Mouse (Mus musculus) liver, embryonic 16.5 days (tissue): ENCODE results near the gene Pde1c. TPM values are rescaled to one million over a fixed set of nuclear protein-coding genes. Genes with fewer than 3 reads are reported as not detected.
"Not testable (repeated sequence)": the region's sequence is repeated elsewhere in the genome, so short reads cannot be mapped to it uniquely, and the experiment has no call there.

Experiments
- ATAC-seq: fragments of 200-750 bp; cut with Nextera tagmentation; 2 replicates; pipeline ENCODE4 v1.8.0; 2017; ENCODE audit warnings: low read depth, mild to moderate bottlenecking, moderate number of reproducible peaks, moderate library complexity
- H3K27ac ChIP-seq: fragments of 300-500 bp; sonication (generic); 2 replicates; pipeline ENCODE4 v1.5.1; 2014; ENCODE audit warnings: mild to moderate bottlenecking, low read length
- H3K27me3 ChIP-seq: fragments of 300-500 bp; sonication (generic); 2 replicates; pipeline ENCODE4 v1.6.1; 2014; ENCODE audit warnings: low read depth, low read length, mixed read lengths; ENCODE audit not compliant: control insufficient read depth, insufficient read depth
- H3K36me3 ChIP-seq: fragments of 300-500 bp; sonication (generic); 2 replicates; pipeline ENCODE4 v1.6.1; 2014; ENCODE audit warnings: mild to moderate bottlenecking; ENCODE audit not compliant: control insufficient read depth, insufficient read depth
- H3K4me1 ChIP-seq: fragments of 300-500 bp; sonication (generic); 2 replicates; pipeline ENCODE4 v1.6.1; 2014; ENCODE audit warnings: low read depth, low read length, mixed read lengths; ENCODE audit not compliant: control insufficient read depth
- H3K4me2 ChIP-seq: fragments of 300-500 bp; sonication (generic); 2 replicates; pipeline ENCODE4 v1.6.1; 2014; ENCODE audit warnings: low read depth, low read length, mixed read lengths
- H3K4me3 ChIP-seq: fragments of 300-500 bp; sonication (generic); 2 replicates; pipeline ENCODE4 v1.5.1; 2014; ENCODE audit warnings: low read depth, mild to moderate bottlenecking, low read length
- H3K9ac ChIP-seq: fragments of 300-500 bp; sonication (generic); 2 replicates; pipeline ENCODE4 v1.6.1; 2014; ENCODE audit warnings: low read depth, low read length
- H3K9me3 ChIP-seq: fragments of 300-500 bp; sonication (generic); replicated peaks from 2 replicates; pipeline ENCODE4 v1.6.1; 2016; ENCODE audit warnings: low read length; ENCODE audit not compliant: control insufficient read depth
- WGBS: fragments of 180-500 bp; shearing (Covaris S2); extraction: QIAGEN DNeasy Blood & Tissue Kit; methylation state at CpG from one replicate; pipeline ENCODE4 v1.1.7; 2014; ENCODE audit not compliant: insufficient replicate concordance; 5-methylcytosine and 5-hydroxymethylcytosine counted together
- polyA plus RNA-seq: library from polyadenylated mRNA; unstranded; fragments of >200 nt; fragmentation: Nextera tagmentation; extraction: Ambion mirVana; gene quantifications from 2 replicates; pipeline ENCODE4 v1.2.1, GENCODE M21; 2015

Gene Pde1c
- 0.44 and 0.71 TPM in 2 replicates for polyA plus RNA-seq

DNA sequence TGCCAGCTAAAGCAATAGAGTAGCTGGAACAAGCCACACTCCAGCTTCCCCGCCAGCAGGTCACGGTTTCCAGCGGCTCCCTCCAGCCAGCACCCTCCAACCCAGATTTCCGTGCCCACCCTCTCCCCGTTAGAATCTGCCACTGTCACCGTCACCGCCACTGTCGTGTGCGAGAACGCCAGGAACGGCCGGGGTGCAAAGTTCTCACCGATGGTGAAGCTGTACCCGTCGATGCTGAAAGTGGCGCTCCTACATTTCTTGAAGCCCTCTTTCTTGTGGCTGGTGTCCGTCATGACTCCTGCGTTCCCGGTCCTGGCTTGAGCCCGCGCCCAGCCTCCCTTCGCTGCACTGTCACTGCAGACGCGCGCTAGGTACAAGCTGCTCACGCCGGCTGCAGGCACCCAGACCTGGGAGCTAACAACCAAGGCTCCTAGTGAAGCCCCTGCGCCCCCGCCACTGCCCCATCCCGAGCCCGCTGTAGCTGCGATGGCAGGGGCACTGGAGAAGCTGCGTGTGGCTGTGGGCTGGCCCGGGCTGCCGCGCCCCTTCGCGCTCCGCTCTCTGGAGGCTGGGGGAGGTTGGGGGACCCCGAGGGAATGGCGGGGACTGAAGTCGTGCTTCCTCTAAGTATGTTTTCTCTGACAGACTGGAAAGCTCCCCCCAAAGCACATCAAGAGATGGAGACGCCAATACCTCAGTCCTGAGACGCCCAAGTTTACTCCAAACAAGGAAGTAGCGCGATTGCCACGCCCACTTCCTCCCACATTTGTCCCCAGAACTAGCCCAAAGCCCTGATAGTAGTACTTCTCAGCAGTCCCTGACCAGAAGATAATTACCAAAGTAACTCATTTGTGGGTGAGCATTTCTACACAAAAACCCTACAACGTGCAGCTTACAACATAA is at the start of gene Pde1c:
Gene Pde1c, minus strand, starts transcription at position 634 of the 903 bp plus-strand sequence.
- no peak within 1 kb of the TSS for H3K27ac ChIP-seq
- no peaks in the 10 kb centered on the region; the same call in 1 of the 2 replicates for H3K4me1 ChIP-seq
- ATAC-seq = peak; percentile 41; the same call in 1 of the 2 replicates
- H3K9ac ChIP-seq = peak within 1 kb of the TSS; percentile 60
- no peaks in the 10 kb centered on the region for H3K27me3 ChIP-seq
- under 1% methylated on average over 48 of the region's 48 CpGs for WGBS
- peak within 1 kb of the TSS; percentile 70 for H3K4me2 ChIP-seq
- H3K36me3 ChIP-seq = no peaks in the 10 kb centered on the region
- peak within 1 kb of the TSS; percentile 65 for H3K4me3 ChIP-seq
- no peaks in the 10 kb centered on the region for H3K9me3 ChIP-seq

DNA sequence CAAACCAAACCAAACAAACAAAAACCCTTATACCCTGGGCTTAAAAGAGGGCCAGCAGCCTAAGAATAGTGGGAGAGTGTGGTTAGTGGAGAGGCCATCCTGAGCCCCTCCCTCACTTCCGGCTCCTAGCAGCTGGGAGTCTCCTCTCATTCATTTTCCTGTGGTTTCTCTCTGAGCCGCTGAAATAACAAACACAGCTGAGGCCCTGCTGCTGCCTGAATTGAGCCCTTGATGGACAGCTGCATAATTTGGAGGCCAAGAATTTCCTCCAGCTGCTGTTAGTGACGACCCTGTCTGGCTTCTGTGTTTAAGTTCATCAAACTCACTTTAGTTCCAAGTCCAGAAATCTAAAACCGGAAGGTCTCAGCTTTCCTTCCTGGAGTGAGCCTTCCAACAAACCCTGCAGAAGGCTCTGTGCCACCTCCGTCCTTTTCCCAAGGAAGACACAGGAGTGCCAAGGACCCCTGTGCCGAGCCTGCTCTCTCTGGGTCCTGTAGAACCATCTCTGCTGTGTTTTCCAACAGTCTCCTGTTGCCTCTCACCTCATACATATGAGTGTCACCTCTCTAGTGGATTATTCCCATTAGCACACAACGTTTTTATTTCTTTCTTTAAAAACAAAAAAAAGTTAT is 48.2 kb upstream of the Pde1c start:
- no peak overlapping the region for H3K9ac ChIP-seq
- no peak overlapping the region for H3K27ac ChIP-seq
- 7% methylated on average over 7 of the region's 7 CpGs for WGBS
- no peak overlapping the region for H3K4me3 ChIP-seq
- no peak overlapping the region for H3K4me2 ChIP-seq
- H3K27me3 ChIP-seq = no peaks in the 10 kb centered on the region
- no peaks in the 10 kb centered on the region for H3K36me3 ChIP-seq
- no peaks in the 10 kb centered on the region for H3K9me3 ChIP-seq
- no peak for ATAC-seq
- H3K4me1 ChIP-seq = no peaks in the 10 kb centered on the region; the same call in 1 of the 2 replicates

DNA sequence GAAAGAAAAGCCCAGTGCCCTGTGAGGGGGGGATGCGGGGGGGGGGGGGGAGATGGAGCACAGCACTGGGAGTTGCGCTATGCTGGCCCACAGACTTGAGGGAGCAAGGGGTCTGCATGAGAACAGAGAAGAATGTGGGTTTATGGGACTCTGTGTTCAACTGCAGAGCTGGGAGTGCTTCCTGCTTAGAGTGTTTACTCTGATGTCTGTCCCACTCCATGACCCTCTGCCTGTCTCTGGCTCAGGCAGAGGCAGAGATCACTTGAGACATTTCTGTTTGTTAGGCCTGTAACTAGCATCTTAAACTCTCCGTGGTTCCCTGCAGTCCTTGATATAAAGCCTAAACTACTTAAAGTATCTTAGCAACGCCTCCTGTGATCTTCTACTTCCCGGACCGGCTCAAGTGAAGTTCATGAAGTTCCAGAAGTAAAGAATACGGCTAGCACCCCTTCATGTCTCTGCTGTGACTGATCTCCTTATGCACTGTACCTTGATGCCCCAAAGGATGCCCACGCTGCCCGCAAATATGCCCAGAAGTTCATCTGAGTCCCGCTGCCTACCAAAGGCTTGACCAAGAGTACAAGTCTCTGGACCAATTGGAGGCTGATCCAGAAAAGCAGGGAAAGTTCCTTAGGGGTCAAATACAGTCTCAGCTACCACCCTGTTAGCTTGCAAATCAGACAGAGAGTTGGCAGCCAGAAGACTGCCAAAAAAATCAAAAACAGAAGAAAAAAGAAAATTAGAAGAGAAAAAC is 47.5 kb upstream of the Pde1c start:
- WGBS = 41% methylated on average over 10 of the region's 10 CpGs
- ATAC-seq = no peak
- H3K9ac ChIP-seq = no peak overlapping the region
- no peaks in the 10 kb centered on the region for H3K36me3 ChIP-seq
- no peak overlapping the region for H3K4me3 ChIP-seq
- H3K27me3 ChIP-seq = no peaks in the 10 kb centered on the region
- H3K4me2 ChIP-seq = no peak overlapping the region
- no peaks in the 10 kb centered on the region for H3K9me3 ChIP-seq
- H3K27ac ChIP-seq = no peak overlapping the region; the same call in 1 of the 2 replicates
- H3K4me1 ChIP-seq = no peaks in the 10 kb centered on the region; the same call in 1 of the 2 replicates

DNA sequence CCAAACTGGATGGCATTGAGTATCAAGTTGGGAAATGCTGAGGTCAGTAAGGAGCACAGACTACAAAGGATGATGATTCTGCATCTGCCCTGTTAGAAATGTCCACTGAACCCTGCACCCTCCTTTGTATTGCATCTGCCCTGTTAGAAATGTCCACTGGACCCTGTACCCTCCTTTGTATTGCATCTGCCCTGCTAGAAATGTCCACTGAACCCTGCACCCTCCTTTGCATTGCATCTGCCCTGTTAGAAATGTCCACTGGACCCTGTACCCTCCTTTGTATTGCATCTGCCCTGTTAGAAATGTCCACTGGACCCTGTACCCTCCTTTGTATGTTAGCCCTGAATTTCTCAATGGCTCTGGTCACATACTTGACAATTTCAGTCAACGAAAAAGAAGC is 40.6 kb upstream of the Pde1c start:
- H3K4me2 ChIP-seq, H3K27me3 ChIP-seq, H3K4me3 ChIP-seq, H3K9ac ChIP-seq, H3K27ac ChIP-seq, H3K9me3 ChIP-seq, H3K36me3 ChIP-seq, H3K4me1 ChIP-seq: not testable (repeated sequence)
- 16% methylated on average over 1 of the region's 1 CpGs for WGBS
- ATAC-seq = peak; percentile 88

DNA sequence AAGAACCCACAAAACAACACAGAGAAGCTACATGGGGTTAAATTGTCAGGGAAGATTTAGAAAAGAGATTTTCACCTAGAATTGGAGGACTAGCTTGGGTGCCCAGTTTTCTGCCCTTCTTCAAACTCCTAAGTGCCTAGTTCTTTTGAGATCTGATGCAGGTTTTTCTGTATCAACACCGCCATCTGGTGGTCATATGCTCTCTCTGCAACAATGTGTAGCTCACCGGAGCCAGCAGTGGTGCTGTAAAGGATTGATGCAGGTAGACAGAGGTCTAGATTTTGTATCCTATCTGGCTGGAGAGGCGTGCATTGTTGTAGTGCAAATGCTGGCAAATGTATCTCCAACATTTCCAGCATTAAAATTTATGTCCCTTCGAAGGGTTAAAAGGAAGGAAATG is 39.4 kb upstream of the Pde1c start:
- no peak overlapping the region for H3K4me3 ChIP-seq
- no peaks in the 10 kb centered on the region for H3K4me1 ChIP-seq
- WGBS = 3% methylated on average over 4 of the region's 4 CpGs
- H3K36me3 ChIP-seq = no peaks in the 10 kb centered on the region
- ATAC-seq = no peak
- H3K4me2 ChIP-seq = no peak overlapping the region
- H3K9me3 ChIP-seq = no peaks in the 10 kb centered on the region
- no peaks in the 10 kb centered on the region for H3K27me3 ChIP-seq
- H3K27ac ChIP-seq = no peak overlapping the region
- H3K9ac ChIP-seq = no peak overlapping the region

DNA sequence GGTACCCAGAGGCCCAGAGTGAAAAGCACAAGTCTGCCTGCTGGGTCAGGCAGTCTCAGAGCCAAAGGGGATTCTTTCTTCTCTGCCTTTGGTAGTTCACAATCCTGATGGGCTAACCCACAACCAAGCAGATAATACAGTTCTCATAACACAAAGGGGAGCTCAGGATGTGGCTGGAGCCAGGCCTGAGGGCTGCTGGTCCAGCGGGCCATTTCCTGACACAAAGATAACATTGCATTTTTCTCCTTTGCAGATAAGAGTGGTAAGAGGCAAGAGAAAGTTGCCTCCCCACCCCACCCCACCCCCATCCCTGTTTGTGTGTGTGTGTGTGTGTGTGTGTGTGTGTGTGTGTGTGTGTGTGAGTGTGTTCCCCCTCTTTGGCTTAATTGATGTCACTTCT is 10.7 kb upstream of the Pde1c start:
- no peaks in the 10 kb centered on the region for H3K36me3 ChIP-seq
- H3K4me2 ChIP-seq = no peak overlapping the region
- peak; percentile 16; the same call in 1 of the 2 replicates for ATAC-seq
- WGBS = 0% methylated on average over 1 of the region's 1 CpGs
- H3K27me3 ChIP-seq = no peaks in the 10 kb centered on the region
- no peak overlapping the region for H3K27ac ChIP-seq
- no peak overlapping the region for H3K9ac ChIP-seq
- H3K9me3 ChIP-seq = no peaks in the 10 kb centered on the region
- H3K4me1 ChIP-seq = no peaks in the 10 kb centered on the region
- H3K4me3 ChIP-seq = no peak overlapping the region

DNA sequence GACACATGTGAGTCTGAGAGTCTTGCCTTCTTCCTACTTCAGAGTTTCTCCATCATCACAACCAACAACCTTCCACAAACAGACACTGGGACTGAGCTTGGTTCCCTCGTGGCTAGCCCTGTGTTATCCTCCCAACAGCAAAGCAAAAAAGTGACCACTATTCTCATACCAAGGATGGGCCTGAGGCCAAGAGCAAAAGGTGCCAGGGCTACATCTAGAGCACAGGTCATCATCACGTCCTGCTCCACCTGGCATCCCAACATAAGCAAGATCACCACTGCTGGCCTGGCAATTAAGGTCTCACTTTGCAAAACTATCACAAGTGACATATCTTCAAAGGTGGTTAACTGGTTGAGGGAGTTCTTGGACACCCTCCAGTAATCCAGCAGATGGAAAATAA is 8.0 kb downstream of the Pde1c start:
- whole genome bisulfite sequencing = 44% methylated on average over 2 of the region's 2 CpGs
- H3K27ac ChIP-seq = no peak overlapping the region
- no peaks in the 10 kb centered on the region for H3K27me3 ChIP-seq
- H3K4me1 ChIP-seq = no peaks in the 10 kb centered on the region
- H3K36me3 ChIP-seq = no peaks in the 10 kb centered on the region
- no peak overlapping the region for H3K4me2 ChIP-seq
- H3K9me3 ChIP-seq = no peaks in the 10 kb centered on the region
- ATAC-seq = no peak
- no peak overlapping the region for H3K4me3 ChIP-seq
- no peak overlapping the region for H3K9ac ChIP-seq

DNA sequence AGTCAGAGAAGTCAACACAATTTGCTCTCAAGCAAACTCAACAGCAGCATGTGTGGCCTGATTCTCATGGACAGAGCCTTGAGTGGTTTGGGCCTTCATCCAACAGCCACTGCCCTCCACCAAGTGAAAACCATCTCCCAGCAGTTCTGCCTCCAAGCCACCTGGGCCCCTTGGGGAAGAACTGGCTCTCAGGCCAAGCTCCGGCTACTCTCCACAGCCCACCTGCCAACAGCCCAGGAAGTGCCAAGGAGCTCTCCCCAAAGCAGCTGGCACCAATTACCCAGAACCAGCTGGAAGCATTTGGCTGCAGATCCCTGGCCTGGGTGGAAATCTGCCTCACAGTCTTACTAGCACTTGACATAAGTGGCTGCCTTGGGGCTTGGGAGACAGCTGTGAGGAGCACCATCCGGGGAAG is 8.4 kb downstream of the Pde1c start:
- Histone ChIP-seq H3K36me3 (no peaks in the 10 kb centered on the region), H3K27me3 (no peaks in the 10 kb centered on the region), H3K27ac (no peak overlapping the region), H3K4me2 (no peak overlapping the region), H3K4me3 (no peak overlapping the region), H3K9ac (no peak overlapping the region), H3K9me3 (no peaks in the 10 kb centered on the region), H3K4me1 (no peaks in the 10 kb centered on the region)
- 69% methylated on average over 2 of the region's 2 CpGs for WGBS
- no peak for ATAC-seq
